ENCODE assay signal across 9 mouse cellular contexts in genomic region chr8:77490095-77490781, GRCm38 (mm10). TPM values are rescaled to one million over a fixed set of nuclear protein-coding genes. Genes with fewer than 3 reads are reported as not detected.
DNase-seq lines count a peak whose midpoint lies in the region; ATAC-seq and TF ChIP-seq lines count a peak whose summit lies in the region.
"Had no signal": no experiment of that assay in that cellular context is flagged by ENCODE, and none has a peak within 500 bp of the region (broad histone marks: within the 10 kb centered on the region; RNA-seq: fewer than 3 reads in every experiment).

No protein-coding gene starts in this region.

- 66% methylated on average over 4 of the region's 4 CpGs for WGBS in forebrain, embryonic 16.5 days
- 70% methylated on average over 4 of the region's 4 CpGs for WGBS in forebrain, embryonic 14.5 days
- WGBS in heart, adult 2 months, result 38% methylated on average over 4 of the region's 4 CpGs

- H3K79me2 ChIP-seq in heart, adult 2 months (replicated peaks; ENCODE audit: control insufficient read depth, insufficient read depth, low read length), result 0 out of 2 replicates have a peak, but pooled peaks cover 2% of the 10 kb centered on the region

- H3K4me2 ChIP-seq in forebrain, embryonic 16.5 days (ENCODE audit: low read length), result no peak overlapping the region
- H3K4me2 ChIP-seq in forebrain, embryonic 14.5 days (ENCODE audit: low read length), result no peak overlapping the region
- H3K4me2 ChIP-seq: hindbrain, embryonic 15.5 days had no signal

- H3K9ac ChIP-seq in forebrain, embryonic 16.5 days (replicated peaks; ENCODE audit: low read depth, low read length), result no peak overlapping the region
- no peak overlapping the region for H3K9ac ChIP-seq in forebrain, embryonic 14.5 days (ENCODE audit: low read length)
- H3K9ac ChIP-seq in heart, adult 2 months (ENCODE audit: low read depth, low read length), result no peak overlapping the region
- H3K9ac ChIP-seq: hindbrain, embryonic 15.5 days had no signal

- no peak for DNase-seq in forebrain, embryonic 14.5 days (ENCODE audit: low spot score)
- DNase-seq in Muller cell, postnatal 12 days (ENCODE audit: inconsistent ontology term), result peak; percentile 47
- DNase-seq in heart, adult 2 months, result peak in 1 of 2 experiments; percentile 58
- DNase-seq in left cerebral cortex, adult 18-20 months (ENCODE audit: low spot score in 2 of 2), result peak; percentile 24 to 48
- DNase-seq in right cerebral cortex, adult 2 months (ENCODE audit: low spot score in 2 of 2), result peak; percentile 60 to 62
- no peak for DNase-seq in embryo, embryonic 11 days
- no peak for DNase-seq in spleen, postnatal 10 days (ENCODE audit: low spot score in 2 of 2)

- TF ChIP-seq POLR2A in heart, adult 2 months (IDR thresholded peaks at IDR 0.05; ENCODE audit: insufficient read depth, low read depth, low read length), result no peak

- H3K4me3 ChIP-seq in forebrain, embryonic 16.5 days (replicated peaks; ENCODE audit: low read length), result no peak overlapping the region
- no peak overlapping the region for H3K4me3 ChIP-seq in forebrain, embryonic 14.5 days (ENCODE audit: low read depth, low read length)
- H3K4me3 ChIP-seq in heart, adult 2 months, result no peak overlapping the region
- H3K4me3 ChIP-seq: hindbrain, embryonic 15.5 days had no signal

- H3K27ac ChIP-seq in forebrain, embryonic 16.5 days (ENCODE audit: low read length), result no peak overlapping the region
- H3K27ac ChIP-seq in forebrain, embryonic 14.5 days (ENCODE audit: low read depth, low read length), result no peak overlapping the region
- H3K27ac ChIP-seq in heart, adult 2 months, result peak overlapping the region; percentile 62
- H3K27ac ChIP-seq: hindbrain, embryonic 15.5 days had no signal

- peak; percentile 68 for ATAC-seq in forebrain, embryonic 16.5 days
- no peak for ATAC-seq in forebrain, embryonic 14.5 days

- H3K4me1 ChIP-seq in forebrain, embryonic 16.5 days (replicated peaks; ENCODE audit: control insufficient read depth, insufficient read depth, low read length), result no peaks in the 10 kb centered on the region
- H3K4me1 ChIP-seq in forebrain, embryonic 14.5 days (ENCODE audit: control insufficient read depth, insufficient read depth, low read length), result no peaks in the 10 kb centered on the region
- peaks cover 33% of the 10 kb centered on the region for H3K4me1 ChIP-seq in heart, adult 2 months (ENCODE audit: control insufficient read depth, insufficient read depth, low read length)
- H3K4me1 ChIP-seq: hindbrain, embryonic 15.5 days had no signal

- no peaks in the 10 kb centered on the region for H3K36me3 ChIP-seq in forebrain, embryonic 16.5 days (ENCODE audit: control insufficient read depth, insufficient read depth)
- H3K36me3 ChIP-seq in forebrain, embryonic 14.5 days (ENCODE audit: control insufficient read depth, insufficient read depth, low read length), result no peaks in the 10 kb centered on the region
- no peaks in the 10 kb centered on the region for H3K36me3 ChIP-seq in heart, adult 2 months (ENCODE audit: control insufficient read depth, insufficient read depth, low read length)
- H3K36me3 ChIP-seq: hindbrain, embryonic 15.5 days had no signal

- no peaks in the 10 kb centered on the region for H3K27me3 ChIP-seq in forebrain, embryonic 16.5 days (replicated peaks; ENCODE audit: control insufficient read depth, insufficient read depth, low read length)
- no peaks in the 10 kb centered on the region for H3K27me3 ChIP-seq in forebrain, embryonic 14.5 days (replicated peaks; ENCODE audit: control insufficient read depth, insufficient read depth, low read length)
- no peaks in the 10 kb centered on the region for H3K27me3 ChIP-seq in heart, adult 2 months (ENCODE audit: control insufficient read depth, insufficient read depth, low read length)
- H3K27me3 ChIP-seq: hindbrain, embryonic 15.5 days had no signal

- TF ChIP-seq CTCF in heart, adult 2 months (IDR thresholded peaks at IDR 0.05), result no peak

- H3K9me3 ChIP-seq in forebrain, embryonic 16.5 days (ENCODE audit: control insufficient read depth, low read length), result no peaks in the 10 kb centered on the region
- no peaks in the 10 kb centered on the region for H3K9me3 ChIP-seq in forebrain, embryonic 14.5 days (replicated peaks; ENCODE audit: control insufficient read depth, low read length)
- H3K9me3 ChIP-seq: hindbrain, embryonic 15.5 days had no signal

- intact Hi-C loops in heart, adult 2 months (cut with DNase I), result loop anchor here (2.0 kb wide), 1 partner anchor 45 kb away; no protein-coding TSS in a partner anchor

- TF ChIP-seq EP300 in heart, adult 2 months (IDR thresholded peaks at IDR 0.05; ENCODE audit: insufficient read depth, low read depth, low read length), result no peak

RNA-seq across cellular contexts. Expression of gene Arhgap10, which starts 27.5 kb away (rescaled TPM):
- polyA plus RNA-seq in forebrain, embryonic 16.5 days (2015; fragmentation: Nextera tagmentation; extraction: Ambion mirVana), result 3.7 and 3.9 TPM in 2 replicates
- polyA plus RNA-seq in forebrain, embryonic 14.5 days (2014; fragmentation: Nextera tagmentation; extraction: Ambion mirVana), result 3.6 and 4.2 TPM in 2 replicates
- total RNA-seq in heart, adult 2 months (2021), result 10 to 100 TPM; 51.4 to 58.2 TPM
- polyA plus RNA-seq in heart, adult 2 months (2012; rRNA removed), result 22.5 and 29.9 TPM in 2 replicates
- total RNA-seq in left cerebral cortex, adult 18-20 months (2021), result 10 to 100 TPM; 40.4 to 44.0 TPM

RNA-seq across cellular contexts. Expression of gene Prmt9, which starts 59.0 kb away (rescaled TPM):
- polyA plus RNA-seq in forebrain, embryonic 16.5 days (2015; fragmentation: Nextera tagmentation; extraction: Ambion mirVana), result 28.5 and 28.6 TPM in 2 replicates
- 22.7 and 24.1 TPM in 2 replicates for polyA plus RNA-seq in forebrain, embryonic 14.5 days (2014; fragmentation: Nextera tagmentation; extraction: Ambion mirVana)
- total RNA-seq in heart, adult 2 months (2021), result 10 to 100 TPM; 10.2 to 13.1 TPM
- 5.2 and 8.4 TPM in 2 replicates for polyA plus RNA-seq in heart, adult 2 months (2012; rRNA removed)
- 10 to 100 TPM; 19.8 TPM for total RNA-seq in left cerebral cortex, adult 18-20 months (2021)

Comparison
In these comparisons a context has a peak if more than half of its experiments do, and no peak if none do; other contexts are left out.
1. DNase-seq: peak in Muller cell, postnatal 12 days (single experiment), left cerebral cortex, adult 18-20 months (2 of 2) and right cerebral cortex, adult 2 months (2 of 2); none in forebrain, embryonic 14.5 days (single experiment), embryo, embryonic 11 days (single experiment) and spleen, postnatal 10 days (0 of 2).